In genomic region chr11:75572854-75573650, GRCm38 (mm10) we compare ENCODE assay signal across 1 mouse cellular context.
TF ChIP-seq lines count a peak whose summit lies in the region.

No protein-coding gene starts in this region.

TF ChIP-seq in CH12.LX, 34 proteins besides CTCF, POLR2A, EP300 and RAD21 (continued from another document):
- TF ChIP-seq SMC3 (IDR thresholded peaks at IDR 0.05; ENCODE audit: low read depth, low read length): peak; percentile 100
- TF ChIP-seq SIN3A (IDR thresholded peaks at IDR 0.05; ENCODE audit: low read length): peak; percentile 87
- no peak for TF ChIP-seq PAX5 (IDR thresholded peaks at IDR 0.05; ENCODE audit: low read length)
- TF ChIP-seq BHLHE40 (IDR thresholded peaks at IDR 0.05; ENCODE audit: low read depth, low read length): no peak
- TF ChIP-seq TBP (conservative IDR thresholded peaks at IDR 0.05; ENCODE audit: low read depth, low read length): no peak
- TF ChIP-seq GABPA (IDR thresholded peaks at IDR 0.05; ENCODE audit: insufficient replicate concordance, low read depth, low read length): no peak
- TF ChIP-seq MEF2A (IDR thresholded peaks at IDR 0.05; ENCODE audit: borderline replicate concordance, low read depth, low read length): peak; percentile 78
- peak; percentile 41; the same call in 1 of the 2 replicates for TF ChIP-seq MAX (IDR thresholded peaks at IDR 0.05; ENCODE audit: low read length)
- TF ChIP-seq KAT2A (IDR thresholded peaks at IDR 0.05; ENCODE audit: insufficient replicate concordance, low read length): no peak
- TF ChIP-seq NRF1 (IDR thresholded peaks at IDR 0.05; ENCODE audit: low read depth, low read length): 0 out of 2 replicates have a peak, but pooled peaks have one; percentile 33
- TF ChIP-seq ETS1 (conservative IDR thresholded peaks at IDR 0.05; ENCODE audit: low read depth, low read length): no peak
- TF ChIP-seq IRF4 (IDR thresholded peaks at IDR 0.05; ENCODE audit: low read depth, low read length): peak; percentile 59
- 0 out of 2 replicates have a peak, but pooled peaks have one; percentile 54 for TF ChIP-seq MAZ (IDR thresholded peaks at IDR 0.05; ENCODE audit: low read depth, low read length)
- no peak for TF ChIP-seq CHD2 (IDR thresholded peaks at IDR 0.05; ENCODE audit: low read length)
- 0 out of 2 replicates have a peak, but pooled peaks have one; percentile 14 for TF ChIP-seq TCF12 (IDR thresholded peaks at IDR 0.05; ENCODE audit: low read depth, low read length)
- no peak for TF ChIP-seq CHD1 (IDR thresholded peaks at IDR 0.05; ENCODE audit: low read depth, low read length)
- no peak for TF ChIP-seq UBTF (IDR thresholded peaks at IDR 0.05; ENCODE audit: low read depth, low read length)
- no peak for TF ChIP-seq RCOR1 (conservative IDR thresholded peaks at IDR 0.05; ENCODE audit: low read depth, low read length)
- peak; percentile 72; the same call in 1 of the 2 replicates for TF ChIP-seq NELFE (IDR thresholded peaks at IDR 0.05; ENCODE audit: low read depth, low read length)
- TF ChIP-seq MYC (IDR thresholded peaks at IDR 0.05; ENCODE audit: low read depth, low read length): peak; percentile 69; the same call in 1 of the 2 replicates
- no peak for TF ChIP-seq USF2 (conservative IDR thresholded peaks at IDR 0.05; ENCODE audit: low read depth, low read length)
- no peak for TF ChIP-seq POLR2AphosphoS2 (IDR thresholded peaks at IDR 0.05; ENCODE audit: low read depth, low read length)
- peak; percentile 97 for TF ChIP-seq ZC3H11A (IDR thresholded peaks at IDR 0.05; ENCODE audit: low read depth, low read length)
- peak; percentile 58; the same call in 1 of the 2 replicates for TF ChIP-seq JUND (conservative IDR thresholded peaks at IDR 0.05; ENCODE audit: low read depth, low read length)
- TF ChIP-seq MAFK (IDR thresholded peaks at IDR 0.05; ENCODE audit: insufficient replicate concordance, low read length): no peak; the same call in 1 of the 2 replicates
